Mouse (Mus musculus) frontal cortex, adult (tissue): Measurements from ENCODE around the gene Serpine1.

Experiments
- ATAC-seq: cut with Nextera tagmentation; 2 replicates; pipeline ENCODE4 v1.9.2; 2017; ENCODE audit warnings: mild to moderate bottlenecking, moderate library complexity, mixed read lengths; ENCODE audit not compliant: low TSS enrichment

The Serpine1 gene

GRCm38 (mm10) chr5:137015913-137016312, 56.2 kb downstream of the Serpine1 start:
- ATAC-seq: no peak

- ATAC-seq: no peak
Observed at GRCm38 (mm10) chr5:137012401-137012950, 59.6 kb downstream of the Serpine1 start.
